Mouse (Mus musculus): ENCODE results near the gene Tctn1.

GRCm38 (mm10) chr5:122280422-122280826 lies 16.2 kb upstream of the Tctn1 start:
- TF ChIP-seq EP300 (IDR thresholded peaks at IDR 0.05; ENCODE audit: insufficient read depth, low read depth, low read length) (no peak), CTCF (IDR thresholded peaks at IDR 0.05) (peak; percentile 33; the same call in 1 of the 2 replicates)

All from heart, adult 2 months (tissue).